Mouse (Mus musculus) Patski (cell line): ENCODE results near the gene Phlda2. TPM values are rescaled to one million over a fixed set of nuclear protein-coding genes. Genes with fewer than 3 reads are reported as not detected.

Experiments
- ATAC-seq: fragments of 100-300 bp; one replicate; pipeline ENCODE4 v1.8.0; 2021
- CTCF ChIA-PET: fragments of 350-600 bp; sonication (Branson Sonifier 250); formaldehyde crosslinking; loops from one replicate; lab custom pipeline; 2022; ENCODE audit warnings: inconsistent platforms; lab: Charles Lee
- POLR2A ChIA-PET: fragments of 350-600 bp; sonication (Branson Sonifier 250); formaldehyde crosslinking; loops from one replicate; lab custom pipeline; 2022; ENCODE audit warnings: antibody characterized with exemption, inconsistent platforms; lab: Charles Lee
- DNase-seq: peaks from one replicate; pipeline ENCODE4 v3.0.0-alpha.2; 2011; ENCODE audit warnings: low read depth, low spot score
- H3K27me3 ChIP-seq: fragments of 371-371 bp; one replicate; pipeline ENCODE4 v1.5.1; 2021
- CTCF ChIP-seq: fragments of 100-300 bp; IDR thresholded peaks from one replicate; pipeline ENCODE4 v1.5.1; 2021
- in situ Hi-C: fragments of 300-500 bp; cut with MboI; formaldehyde crosslinking; loops from 3 replicates; pipeline ENCODE4 v1.11.1; 2018; ENCODE audit warnings: low pct_unique_long_range_greater_than_20kb, mixed read lengths
- polyA plus RNA-seq: library from polyadenylated mRNA; unstranded; gene quantifications from one replicate; pipeline ENCODE4 v1.2.3, GENCODE M21; 2021

The Phlda2 gene
- polyA plus RNA-seq, 1 experiment from 2014 or later: not detected

DNA sequence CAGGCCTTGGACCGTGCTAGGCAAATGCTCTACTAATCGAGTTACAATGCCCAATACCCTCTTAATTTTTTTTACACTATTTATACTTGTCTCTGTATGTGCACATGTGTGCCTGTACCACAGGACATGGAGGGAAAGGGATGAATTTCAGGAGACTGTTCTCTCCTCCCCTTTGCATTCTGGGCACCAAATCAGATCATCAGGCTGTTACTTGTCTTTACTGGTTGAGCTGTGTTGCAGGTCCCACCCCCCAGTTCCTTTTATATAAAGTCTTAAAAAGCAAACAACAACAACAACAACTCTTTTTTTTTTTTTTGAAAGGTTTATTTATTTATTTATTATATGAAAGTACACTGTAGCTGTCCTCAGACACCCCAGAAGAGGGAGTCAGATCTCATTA is 2.5 kb upstream of the Phlda2 start:
- no peak for TF ChIP-seq CTCF
- in situ Hi-C loops: no loop called here
- ChIA-PET CTCF (interaction anchor here (0.7 to 1.8 kb wide), 6 partner anchors 10 to 357 kb away, joined by 3 to 10 read pairs (median 4); no protein-coding TSS in a partner anchor), POLR2A (no interaction called here)
- ATAC-seq (no peak), DNase-seq (no peak)
- peaks cover 11% of the 10 kb centered on the region for H3K27me3 ChIP-seq

GRCm38 (mm10) chr7:143503926-143504325 is 976 bp upstream of the Phlda2 start:
- in situ Hi-C loops: no loop called here
- peaks cover 11% of the 10 kb centered on the region for H3K27me3 ChIP-seq
- TF ChIP-seq CTCF: no peak
- CTCF ChIA-PET: interaction anchor here (0.6 kb wide), 1 partner anchor 38 kb away, joined by 3 read pairs; no protein-coding TSS in a partner anchor
- no peak for ATAC-seq
- DNase-seq: no peak
- POLR2A ChIA-PET: no interaction called here

- no peak for ATAC-seq
- H3K27me3 ChIP-seq: peaks cover 11% of the 10 kb centered on the region
- ChIA-PET CTCF (interaction anchor here (1.1 kb wide), 1 partner anchor 9 kb away, joined by 3 read pairs; no protein-coding TSS in a partner anchor), POLR2A (interaction anchor here (0.6 kb wide), 1 partner anchor 125 kb away, joined by 7 read pairs; no protein-coding TSS in a partner anchor)
- in situ Hi-C loops: no loop called here
- no peak for TF ChIP-seq CTCF
- DNase-seq: no peak
These were observed 1.1 kb downstream of the Phlda2 start for GRCm38 (mm10) chr7:143501643-143502417.

DNA sequence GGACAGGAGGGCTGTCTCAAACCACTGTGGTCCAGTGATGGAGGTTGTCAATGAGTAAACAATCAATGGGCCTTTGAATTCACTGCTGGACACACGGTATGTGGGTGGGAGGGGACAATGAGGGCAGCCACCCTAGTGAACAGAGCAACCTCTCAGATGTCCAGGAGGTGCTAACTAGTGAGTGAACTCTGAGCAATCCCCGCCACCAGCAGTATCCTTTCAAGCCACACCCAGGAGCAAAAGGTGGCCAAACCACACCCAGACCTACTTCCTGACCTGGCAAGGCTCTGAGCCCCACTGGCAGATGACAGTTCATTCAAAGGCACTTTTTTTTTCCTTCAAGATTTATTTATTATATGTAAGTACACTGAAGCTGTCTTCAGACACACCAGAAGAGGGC is 2.0 kb downstream of the Phlda2 start:
- ATAC-seq (no peak), DNase-seq (no peak)
- TF ChIP-seq CTCF: no peak
- ChIA-PET POLR2A (no interaction called here), CTCF (no interaction called here)
- in situ Hi-C loops: no loop called here
- peaks cover 11% of the 10 kb centered on the region for H3K27me3 ChIP-seq

DNA sequence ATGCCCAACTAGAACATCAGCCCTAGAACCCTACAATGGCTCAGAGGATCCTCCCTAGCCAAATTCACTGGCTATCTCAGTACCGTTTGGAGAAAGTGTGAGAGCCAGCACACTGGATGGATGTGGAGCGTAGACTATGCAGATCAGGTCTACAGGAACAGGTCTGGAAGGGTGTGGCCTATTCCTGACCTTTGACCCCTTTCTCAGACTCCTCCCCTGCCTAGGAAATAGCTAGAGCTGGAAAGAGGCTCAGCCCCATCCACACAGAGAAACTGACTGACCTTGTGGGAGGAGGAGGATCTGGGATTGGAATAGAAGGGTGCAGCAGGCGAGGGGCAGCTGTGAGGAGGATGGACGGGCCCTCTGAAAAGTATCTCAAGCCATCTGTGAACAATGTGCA is 4.4 kb downstream of the Phlda2 start:
- in situ Hi-C loops: no loop called here
- TF ChIP-seq CTCF: no peak
- no peak for DNase-seq
- POLR2A ChIA-PET: no interaction called here
- ATAC-seq: no peak
- CTCF ChIA-PET: no interaction called here
- H3K27me3 ChIP-seq: peaks cover 11% of the 10 kb centered on the region

GRCm38 (mm10) chr7:143495104-143495961 is 7.6 kb downstream of the Phlda2 start:
- ATAC-seq: no peak
- in situ Hi-C loops: no loop called here
- DNase-seq: no peak
- ChIA-PET CTCF (interaction anchor here (1.1 to 1.8 kb wide), 3 partner anchors 10 to 25 kb away, joined by 3 to 5 read pairs (median 5); no protein-coding TSS in a partner anchor), POLR2A (interaction anchor here (0.7 kb wide), 1 partner anchor 175 kb away, joined by 3 read pairs; no protein-coding TSS in a partner anchor)
- no peak for TF ChIP-seq CTCF
- peaks cover 3% of the 10 kb centered on the region for H3K27me3 ChIP-seq

DNA sequence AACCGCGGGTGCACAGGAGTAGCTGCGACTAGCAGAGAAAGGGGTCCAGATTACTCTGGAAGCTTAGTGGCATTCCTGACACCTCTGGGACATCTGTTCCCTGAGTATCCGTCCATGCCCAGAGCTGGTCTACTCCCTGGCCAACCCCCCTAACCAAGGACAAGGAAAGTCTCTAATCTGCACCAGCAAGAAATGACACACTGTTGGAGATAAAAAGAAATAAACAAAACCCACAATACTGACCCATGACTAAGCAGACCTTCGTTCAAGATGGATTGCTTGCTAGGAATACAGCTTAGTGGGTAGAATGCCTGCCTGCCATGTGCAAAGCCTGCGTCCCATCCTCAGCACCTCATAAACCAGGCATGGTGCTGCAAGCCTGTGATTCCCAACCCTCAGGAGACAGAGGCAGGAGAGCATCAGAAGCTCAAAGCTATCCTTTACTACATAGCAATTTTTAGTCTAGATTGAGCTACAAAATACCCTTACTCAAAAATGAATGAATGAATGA is 9.3 kb downstream of the Phlda2 start:
- no peak for ATAC-seq
- POLR2A ChIA-PET: no interaction called here
- in situ Hi-C loops: no loop called here

GRCm38 (mm10) chr7:143489735-143490134 is 13.2 kb downstream of the Phlda2 start:
- TF ChIP-seq CTCF: no peak
- ATAC-seq: no peak
- H3K27me3 ChIP-seq: peaks cover 3% of the 10 kb centered on the region
- CTCF ChIA-PET: interaction anchor here (1.0 to 2.5 kb wide), 3 partner anchors 8 to 20 kb away, joined by 3 to 6 read pairs (median 3); no protein-coding TSS in a partner anchor
- DNase-seq: no peak
- in situ Hi-C loops: no loop called here
- POLR2A ChIA-PET: no interaction called here

More for the DNA sequence above, 9.3 kb downstream of the Phlda2 start:
- H3K27me3 ChIP-seq: peaks cover 3% of the 10 kb centered on the region
- CTCF ChIA-PET: interaction anchor here (1.5 to 2.0 kb wide), 3 partner anchors 12 to 24 kb away, joined by 4 to 8 read pairs (median 5); no protein-coding TSS in a partner anchor
- TF ChIP-seq CTCF: no peak
- DNase-seq: no peak

DNA sequence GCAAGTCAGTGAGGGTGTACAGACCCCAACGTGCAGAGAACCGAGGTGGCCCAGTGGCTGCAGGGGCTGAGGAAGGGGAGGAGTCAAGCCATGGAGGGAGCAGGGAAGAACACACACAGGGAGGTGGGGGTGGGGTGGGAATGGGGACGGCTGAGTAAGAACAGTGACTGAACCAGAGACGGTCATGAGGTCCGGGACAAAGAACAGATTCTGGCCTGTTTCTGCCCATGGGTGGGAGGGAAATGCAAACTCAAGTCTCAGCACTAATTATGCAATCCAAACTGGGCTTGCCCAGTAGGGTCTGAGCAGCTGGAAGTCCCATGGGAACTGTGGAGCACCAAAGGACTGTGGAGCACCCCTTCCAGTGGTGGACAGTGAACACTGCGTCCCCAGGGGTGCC is 20.4 kb downstream of the Phlda2 start:
- POLR2A ChIA-PET: no interaction called here
- ATAC-seq (no peak), DNase-seq (no peak)
- CTCF ChIA-PET: interaction anchor here (2.1 kb wide), 1 partner anchor 11 kb away, joined by 8 read pairs; no protein-coding TSS in a partner anchor
- H3K27me3 ChIP-seq: peaks cover 6% of the 10 kb centered on the region
- in situ Hi-C loops: no loop called here
- no peak for TF ChIP-seq CTCF
